Mouse (Mus musculus) midbrain, embryonic 10.5 days (tissue): ENCODE measurements around the gene Erp44. TPM values are rescaled to one million over a fixed set of nuclear protein-coding genes. Genes with fewer than 3 reads are reported as not detected.

Experiments used
- DNase-seq: peaks from one replicate; pipeline ENCODE4 v3.0.0-alpha.2; 2017; ENCODE audit warnings: low spot score
- H3K27ac ChIP-seq: fragments of 300-500 bp; sonication (generic); replicated peaks from 2 replicates; pipeline ENCODE4 v1.5.1; 2016; ENCODE audit warnings: mild to moderate bottlenecking
- H3K27me3 ChIP-seq: fragments of 300-500 bp; sonication (generic); 2 replicates; pipeline ENCODE4 v1.6.1; 2016; ENCODE audit warnings: low read depth, mild to moderate bottlenecking; ENCODE audit not compliant: poor library complexity, severe bottlenecking
- H3K36me3 ChIP-seq: fragments of 300-500 bp; sonication (generic); 2 replicates; pipeline ENCODE4 v1.6.1; 2016; ENCODE audit warnings: mild to moderate bottlenecking, moderate library complexity
- H3K4me1 ChIP-seq: fragments of 300-500 bp; sonication (generic); 2 replicates; pipeline ENCODE4 v1.6.1; 2016
- H3K4me3 ChIP-seq: fragments of 300-500 bp; sonication (generic); 2 replicates; pipeline ENCODE4 v1.5.1; 2016; ENCODE audit warnings: mild to moderate bottlenecking, moderate library complexity
- H3K9me3 ChIP-seq: fragments of 300-500 bp; sonication (generic); replicated peaks from 2 replicates; pipeline ENCODE4 v1.6.1; 2016; ENCODE audit warnings: mild to moderate bottlenecking
- WGBS: fragments of 180-500 bp; shearing (Covaris S2); methylation state at CpG from one replicate; pipeline ENCODE4 v1.1.7; 2016; 5-methylcytosine and 5-hydroxymethylcytosine counted together
- polyA plus RNA-seq: library from polyadenylated mRNA; unstranded; fragments of >200 nt; fragmentation: Nextera tagmentation; extraction: Ambion mirVana; gene quantifications from 2 replicates; pipeline ENCODE4 v1.2.1, GENCODE M21; 2016

Gene Erp44
- 66.7 and 68.5 TPM in 2 replicates for polyA plus RNA-seq

- Histone ChIP-seq H3K4me1 (peaks cover 23% of the 10 kb centered on the region), H3K4me3 (peak within 1 kb of the TSS; percentile 98), H3K27ac (peak within 1 kb of the TSS; percentile 96), H3K36me3 (no peaks in the 10 kb centered on the region; the same call in 1 of the 2 replicates), H3K27me3 (no peaks in the 10 kb centered on the region), H3K9me3 (no peaks in the 10 kb centered on the region)
- DNase-seq, result peak; percentile 94
- under 1% methylated on average over 41 of the region's 41 CpGs for WGBS
Observed at GRCm38 (mm10) chr4:48279498-48280134, at the start of gene Erp44, which contains the start of gene Invs. Gene Erp44, minus strand, starts transcription at chr4:48279558. Gene Invs, plus strand, starts transcription at chr4:48279760.

GRCm38 (mm10) chr4:48328042-48328441 lies 48.7 kb upstream of the Erp44 start:
- DNase-seq, result no peak
- Histone ChIP-seq H3K36me3 (no peaks in the 10 kb centered on the region), H3K9me3 (no peaks in the 10 kb centered on the region), H3K4me3 (no peak overlapping the region), H3K4me1 (no peaks in the 10 kb centered on the region), H3K27me3 (peaks cover 10% of the 10 kb centered on the region), H3K27ac (no peak overlapping the region)
- WGBS, result 60% methylated on average over 2 of the region's 2 CpGs

- no peaks in the 10 kb centered on the region for H3K4me1 ChIP-seq
- H3K9me3 ChIP-seq, result no peaks in the 10 kb centered on the region
- H3K36me3 ChIP-seq, result no peaks in the 10 kb centered on the region
- no peak overlapping the region for H3K4me3 ChIP-seq
- H3K27ac ChIP-seq, result no peak overlapping the region
- no peak for DNase-seq
- peaks cover 2% of the 10 kb centered on the region; the same call in 1 of the 2 replicates for H3K27me3 ChIP-seq
Observed at GRCm38 (mm10) chr4:48327192-48327591, 47.8 kb upstream of the Erp44 start.

GRCm38 (mm10) chr4:48322095-48322494 lies 42.7 kb upstream of the Erp44 start:
- WGBS, result 50% methylated on average over 1 of the region's 1 CpGs
- Histone ChIP-seq H3K4me3 (no peak overlapping the region), H3K27ac (no peak overlapping the region)

GRCm38 (mm10) chr4:48321276-48321675 lies 41.9 kb upstream of the Erp44 start:
- no peaks in the 10 kb centered on the region for H3K27me3 ChIP-seq
- no peak overlapping the region for H3K4me3 ChIP-seq
- H3K9me3 ChIP-seq, result no peaks in the 10 kb centered on the region
- no peak for DNase-seq
- H3K27ac ChIP-seq, result no peak overlapping the region
- H3K4me1 ChIP-seq, result peaks cover 3% of the 10 kb centered on the region
- 88% methylated on average over 1 of the region's 1 CpGs for WGBS
- no peaks in the 10 kb centered on the region for H3K36me3 ChIP-seq

More at GRCm38 (mm10) chr4:48322095-48322494, 42.7 kb upstream of the Erp44 start:
- no peaks in the 10 kb centered on the region for H3K27me3 ChIP-seq
- peaks cover 3% of the 10 kb centered on the region for H3K4me1 ChIP-seq
- H3K9me3 ChIP-seq, result no peaks in the 10 kb centered on the region
- no peak for DNase-seq
- no peaks in the 10 kb centered on the region for H3K36me3 ChIP-seq

GRCm38 (mm10) chr4:48316036-48316435 lies 36.7 kb upstream of the Erp44 start:
- no peak for DNase-seq
- no peak overlapping the region for H3K27ac ChIP-seq
- 88% methylated on average over 3 of the region's 3 CpGs for WGBS
- H3K9me3 ChIP-seq, result no peaks in the 10 kb centered on the region
- H3K4me1 ChIP-seq, result no peaks in the 10 kb centered on the region
- no peak overlapping the region for H3K4me3 ChIP-seq
- no peaks in the 10 kb centered on the region for H3K36me3 ChIP-seq
- no peaks in the 10 kb centered on the region for H3K27me3 ChIP-seq

- H3K36me3 ChIP-seq, result 0 out of 2 replicates have a peak, but pooled peaks cover 4% of the 10 kb centered on the region
- 87% methylated on average over 3 of the region's 3 CpGs for WGBS
- no peaks in the 10 kb centered on the region for H3K27me3 ChIP-seq
- no peak for DNase-seq
- H3K4me1 ChIP-seq, result no peaks in the 10 kb centered on the region
- H3K27ac ChIP-seq, result no peak overlapping the region
- H3K4me3 ChIP-seq, result no peak overlapping the region
- no peaks in the 10 kb centered on the region for H3K9me3 ChIP-seq
Observed at GRCm38 (mm10) chr4:48314814-48315213, 35.5 kb upstream of the Erp44 start.

- WGBS, result 38% methylated on average over 5 of the region's 5 CpGs
- Histone ChIP-seq H3K36me3 (peaks cover 14% of the 10 kb centered on the region), H3K27ac (peak overlapping the region; percentile 63), H3K27me3 (no peaks in the 10 kb centered on the region), H3K9me3 (no peaks in the 10 kb centered on the region), H3K4me1 (peaks cover 35% of the 10 kb centered on the region), H3K4me3 (no peak overlapping the region)
- peak; percentile 55 for DNase-seq
Observed at GRCm38 (mm10) chr4:48287086-48287757, 7.9 kb upstream of the Erp44 start.

- WGBS, result 93% methylated on average over 1 of the region's 1 CpGs
- H3K9me3 ChIP-seq, result no peaks in the 10 kb centered on the region
Observed at GRCm38 (mm10) chr4:48281121-48281520, 1.8 kb upstream of the Erp44 start.

GRCm38 (mm10) chr4:48278757-48279497 lies 431 bp downstream of the Erp44 start:
- peaks cover 23% of the 10 kb centered on the region for H3K4me1 ChIP-seq
- H3K9me3 ChIP-seq, result peaks cover 4% of the 10 kb centered on the region
- DNase-seq, result peak; percentile 34
- no peaks in the 10 kb centered on the region for H3K27me3 ChIP-seq
- H3K27ac ChIP-seq, result peak overlapping the region; percentile 96
- H3K36me3 ChIP-seq, result peaks cover 5% of the 10 kb centered on the region
- H3K4me3 ChIP-seq, result peak overlapping the region; percentile 98
- WGBS, result under 1% methylated on average over 34 of the region's 34 CpGs

More at GRCm38 (mm10) chr4:48281121-48281520, 1.8 kb upstream of the Erp44 start:
- no peak overlapping the region for H3K4me3 ChIP-seq
- DNase-seq, result no peak
- no peaks in the 10 kb centered on the region for H3K36me3 ChIP-seq
- H3K4me1 ChIP-seq, result peaks cover 27% of the 10 kb centered on the region
- H3K27me3 ChIP-seq, result no peaks in the 10 kb centered on the region
- no peak overlapping the region for H3K27ac ChIP-seq

GRCm38 (mm10) chr4:48277011-48277410 lies 2.3 kb downstream of the Erp44 start:
- 87% methylated on average over 3 of the region's 3 CpGs for WGBS
- Histone ChIP-seq H3K27me3 (no peaks in the 10 kb centered on the region), H3K27ac (no peak overlapping the region), H3K4me3 (no peak overlapping the region), H3K4me1 (peaks cover 31% of the 10 kb centered on the region), H3K36me3 (peaks cover 8% of the 10 kb centered on the region), H3K9me3 (peaks cover 6% of the 10 kb centered on the region)
- DNase-seq, result no peak

- H3K27ac ChIP-seq, result no peak overlapping the region
- WGBS, result 89% methylated on average over 3 of the region's 3 CpGs
- peaks cover 6% of the 10 kb centered on the region for H3K9me3 ChIP-seq
- peaks cover 8% of the 10 kb centered on the region for H3K36me3 ChIP-seq
- H3K4me3 ChIP-seq, result no peak overlapping the region
- H3K4me1 ChIP-seq, result peaks cover 35% of the 10 kb centered on the region
- no peak for DNase-seq
- H3K27me3 ChIP-seq, result no peaks in the 10 kb centered on the region
Observed at GRCm38 (mm10) chr4:48275736-48276135, 3.6 kb downstream of the Erp44 start.
